Mouse (Mus musculus) midbrain, embryonic 11.5 days (tissue): Measurements from ENCODE around the gene Ddc. TPM values are rescaled to one million over a fixed set of nuclear protein-coding genes. Genes with fewer than 3 reads are reported as not detected.

ENCODE experiments used
- ATAC-seq: fragments of 200-750 bp; cut with Nextera tagmentation; 2 replicates; pipeline ENCODE4 v1.8.0; 2017; ENCODE audit warnings: moderate TSS enrichment, moderate library complexity; ENCODE audit not compliant: low FRiP score
- DNase-seq: peaks from one replicate; pipeline ENCODE4 v3.0.0; 2015; ENCODE audit warnings: low spot score; ENCODE audit errors: missing footprints
- H3K27ac ChIP-seq: fragments of 300-500 bp; sonication (generic); 2 replicates; pipeline ENCODE4 v1.5.1; 2014; ENCODE audit warnings: low read depth, low read length
- H3K27me3 ChIP-seq: fragments of 300-500 bp; sonication (generic); 2 replicates; pipeline ENCODE4 v1.6.1; 2014; ENCODE audit warnings: mild to moderate bottlenecking, low read length, moderate library complexity, mixed read lengths; ENCODE audit not compliant: control insufficient read depth, insufficient read depth
- H3K36me3 ChIP-seq: fragments of 300-500 bp; sonication (generic); 2 replicates; pipeline ENCODE4 v1.6.1; 2014; ENCODE audit warnings: mild to moderate bottlenecking, low read length, moderate library complexity, mixed read lengths; ENCODE audit not compliant: control insufficient read depth, insufficient read depth
- H3K4me1 ChIP-seq: fragments of 300-500 bp; sonication (generic); 2 replicates; pipeline ENCODE4 v1.6.1; 2014; ENCODE audit warnings: low read length; ENCODE audit not compliant: control insufficient read depth, insufficient read depth
- H3K4me2 ChIP-seq: fragments of 300-500 bp; sonication (generic); 2 replicates; pipeline ENCODE4 v1.6.1; 2014; ENCODE audit warnings: mild to moderate bottlenecking, moderate library complexity
- H3K4me3 ChIP-seq: fragments of 300-500 bp; sonication (generic); 2 replicates; pipeline ENCODE4 v1.5.1; 2014; ENCODE audit warnings: low read depth, low read length
- H3K9ac ChIP-seq: fragments of 300-500 bp; sonication (generic); 2 replicates; pipeline ENCODE4 v1.6.1; 2014; ENCODE audit warnings: low read length
- H3K9me3 ChIP-seq: fragments of 300-500 bp; sonication (generic); 2 replicates; pipeline ENCODE4 v1.6.1; 2016; ENCODE audit warnings: low read length; ENCODE audit not compliant: control insufficient read depth
- WGBS: fragments of 180-500 bp; shearing (Covaris S2); extraction: QIAGEN DNeasy Blood & Tissue Kit; methylation state at CpG from one replicate; pipeline ENCODE4 v1.1.7; 2014; 5-methylcytosine and 5-hydroxymethylcytosine counted together
- polyA plus RNA-seq: library from polyadenylated mRNA; unstranded; fragments of >200 nt; fragmentation: Nextera tagmentation; extraction: Ambion mirVana; gene quantifications from 2 replicates; pipeline ENCODE4 v1.2.1, GENCODE M21; 2014

Gene Ddc
- polyA plus RNA-seq, 1 experiment from 2014 or later: 18.0 TPM

DNA sequence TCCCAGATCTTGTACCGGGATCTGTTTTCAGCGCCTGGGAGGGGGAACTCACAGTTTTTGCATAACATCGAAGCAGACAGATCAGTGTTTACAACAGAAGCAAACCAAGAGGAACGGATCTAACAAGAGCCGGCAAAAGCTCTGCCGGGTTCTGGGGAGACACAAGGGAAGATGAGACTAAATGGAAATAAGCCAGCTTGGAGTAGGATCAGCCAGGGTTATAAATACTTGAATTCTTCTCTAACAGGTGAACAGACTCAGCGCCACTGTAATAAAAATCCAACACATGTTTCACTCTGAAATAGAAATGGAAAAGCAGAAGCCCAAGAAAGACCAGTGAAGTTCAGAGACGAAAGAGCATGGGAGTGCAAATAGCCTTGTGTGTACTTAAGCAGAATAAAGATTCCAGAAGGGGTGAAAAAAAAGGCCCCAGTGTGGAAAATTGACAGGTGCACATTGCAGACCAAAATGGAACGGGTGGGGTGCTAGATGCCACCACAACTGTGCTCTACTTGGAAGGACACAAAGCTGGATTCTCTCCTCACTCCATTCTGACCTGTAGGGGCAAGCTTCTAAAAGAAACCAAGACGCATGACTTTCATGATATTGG, 4.8 kb downstream of the Ddc start:
- Histone ChIP-seq H3K4me2 (no peak overlapping the region), H3K27ac (no peak overlapping the region), H3K4me3 (no peak overlapping the region), H3K9me3 (no peaks in the 10 kb centered on the region), H3K27me3 (no peaks in the 10 kb centered on the region), H3K9ac (no peak overlapping the region), H3K4me1 (peaks cover 2% of the 10 kb centered on the region; the same call in 1 of the 2 replicates), H3K36me3 (no peaks in the 10 kb centered on the region)
- WGBS: 56% methylated on average over 10 of the region's 10 CpGs
- ATAC-seq (no peak), DNase-seq (no peak)

DNA sequence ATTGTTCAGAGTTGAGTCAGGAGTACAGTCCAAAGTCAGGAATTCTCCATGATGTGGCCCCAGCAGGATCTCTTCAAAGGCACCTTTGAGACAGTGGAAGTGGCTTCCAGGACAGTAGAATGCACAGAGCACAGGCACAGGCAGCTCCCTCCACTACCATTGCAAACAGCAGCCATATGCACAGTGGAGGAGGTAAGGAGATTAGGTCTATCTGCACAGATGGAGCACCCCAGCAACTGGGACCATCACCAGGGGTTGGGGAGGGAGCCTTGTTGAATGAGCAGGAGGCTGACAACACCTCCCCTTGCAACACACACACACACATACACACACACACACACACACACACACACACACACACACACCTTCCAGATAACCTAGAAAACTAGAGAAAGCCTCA, 6.1 kb downstream of the Ddc start:
- no peak overlapping the region for H3K27ac ChIP-seq
- H3K4me1 ChIP-seq: peaks cover 2% of the 10 kb centered on the region; the same call in 1 of the 2 replicates
- DNase-seq (no peak), ATAC-seq (no peak)
- no peak overlapping the region for H3K4me2 ChIP-seq
- no peak overlapping the region for H3K4me3 ChIP-seq
- no peaks in the 10 kb centered on the region for H3K9me3 ChIP-seq
- H3K9ac ChIP-seq: no peak overlapping the region
- no peaks in the 10 kb centered on the region for H3K36me3 ChIP-seq
- H3K27me3 ChIP-seq: no peaks in the 10 kb centered on the region

DNA sequence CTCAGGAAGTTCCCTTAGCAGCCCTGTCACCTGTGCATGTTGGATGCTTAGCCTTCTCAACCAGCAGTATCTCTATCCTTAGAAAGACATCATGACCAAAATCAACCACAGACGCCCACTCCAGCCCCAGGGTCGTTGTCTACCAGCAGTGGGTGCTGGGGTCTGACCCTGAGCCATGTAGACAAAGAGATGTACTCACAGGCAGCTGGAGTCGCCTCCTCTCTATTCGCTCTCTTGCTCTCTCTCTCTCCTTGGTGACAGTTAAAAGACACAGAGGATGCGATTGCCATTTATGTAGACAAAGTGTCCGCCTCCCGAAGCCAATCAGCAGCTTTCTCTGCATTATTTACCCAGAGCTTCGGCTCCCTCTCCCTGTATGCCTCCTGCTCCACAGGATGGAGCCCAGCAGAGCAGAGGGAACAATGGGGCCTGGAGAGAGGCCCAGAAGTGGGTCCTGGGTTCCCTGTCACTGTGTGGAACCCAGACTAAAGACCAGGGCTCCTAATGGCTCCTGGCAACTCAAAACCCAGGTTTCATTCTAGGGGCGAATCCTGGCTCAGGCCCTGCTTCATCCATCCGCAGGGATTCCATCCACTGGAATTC, 7.7 kb downstream of the Ddc start:
- Histone ChIP-seq H3K9me3 (no peaks in the 10 kb centered on the region), H3K4me1 (peaks cover 13% of the 10 kb centered on the region; the same call in 1 of the 2 replicates), H3K9ac (0 out of 2 replicates have a peak overlapping the region, but pooled peaks have one; percentile 30), H3K4me3 (no peak overlapping the region), H3K4me2 (no peak overlapping the region), H3K36me3 (no peaks in the 10 kb centered on the region), H3K27me3 (no peaks in the 10 kb centered on the region), H3K27ac (no peak overlapping the region)
- WGBS: 52% methylated on average over 10 of the region's 10 CpGs
- DNase-seq: no peak
- ATAC-seq: peak; percentile 57

DNA sequence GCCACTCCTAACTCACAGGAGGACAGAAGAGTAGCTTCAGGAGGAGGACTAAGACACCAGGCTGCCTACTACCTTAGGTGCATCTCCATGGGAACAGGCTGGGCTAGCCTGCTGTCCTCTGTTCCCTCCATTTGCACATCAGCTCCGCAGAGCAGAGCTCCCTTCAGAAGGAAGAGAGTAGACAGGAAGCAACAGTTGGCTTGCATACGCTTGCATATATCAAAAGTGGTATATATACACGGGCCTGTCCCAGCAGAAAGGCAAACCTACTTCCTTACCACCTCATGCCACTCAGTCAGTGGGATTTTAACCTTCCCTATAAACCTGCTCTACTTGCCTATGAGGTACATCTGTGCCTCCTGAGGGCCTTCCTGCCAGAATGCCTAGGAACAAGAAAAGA, 9.2 kb downstream of the Ddc start:
- ATAC-seq (no peak), DNase-seq (no peak)
- 82% methylated on average over 3 of the region's 3 CpGs for WGBS
- no peak overlapping the region for H3K9ac ChIP-seq
- no peak overlapping the region for H3K4me3 ChIP-seq
- H3K36me3 ChIP-seq: no peaks in the 10 kb centered on the region
- H3K4me1 ChIP-seq: peaks cover 24% of the 10 kb centered on the region
- no peaks in the 10 kb centered on the region for H3K9me3 ChIP-seq
- no peak overlapping the region for H3K4me2 ChIP-seq
- H3K27ac ChIP-seq: no peak overlapping the region
- H3K27me3 ChIP-seq: no peaks in the 10 kb centered on the region

DNA sequence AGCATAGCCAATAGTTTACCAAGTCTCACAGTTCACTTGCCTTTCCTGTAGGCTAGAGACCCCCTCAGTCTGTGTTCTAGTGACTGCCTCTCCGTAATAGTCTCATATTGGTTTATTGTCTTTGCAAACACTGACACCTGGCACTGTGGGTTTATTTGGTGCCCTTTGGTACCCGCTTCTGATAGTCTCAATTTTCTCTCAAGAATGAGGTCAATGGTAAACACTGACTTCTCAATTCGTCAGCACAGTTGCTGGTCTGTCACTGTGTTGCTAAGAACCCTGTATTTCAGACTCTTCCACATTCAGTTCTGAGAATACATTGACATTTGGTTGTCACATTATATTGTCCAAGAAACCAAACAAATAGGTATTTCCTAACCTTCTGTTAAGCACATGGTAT, 9.9 kb downstream of the Ddc start:
- Histone ChIP-seq H3K27ac (no peak overlapping the region), H3K36me3 (no peaks in the 10 kb centered on the region), H3K4me1 (peaks cover 24% of the 10 kb centered on the region), H3K4me3 (no peak overlapping the region), H3K9me3 (no peaks in the 10 kb centered on the region), H3K27me3 (no peaks in the 10 kb centered on the region), H3K9ac (no peak overlapping the region), H3K4me2 (no peak overlapping the region)
- DNase-seq (no peak), ATAC-seq (no peak)
- 74% methylated on average over 3 of the region's 3 CpGs for WGBS

DNA sequence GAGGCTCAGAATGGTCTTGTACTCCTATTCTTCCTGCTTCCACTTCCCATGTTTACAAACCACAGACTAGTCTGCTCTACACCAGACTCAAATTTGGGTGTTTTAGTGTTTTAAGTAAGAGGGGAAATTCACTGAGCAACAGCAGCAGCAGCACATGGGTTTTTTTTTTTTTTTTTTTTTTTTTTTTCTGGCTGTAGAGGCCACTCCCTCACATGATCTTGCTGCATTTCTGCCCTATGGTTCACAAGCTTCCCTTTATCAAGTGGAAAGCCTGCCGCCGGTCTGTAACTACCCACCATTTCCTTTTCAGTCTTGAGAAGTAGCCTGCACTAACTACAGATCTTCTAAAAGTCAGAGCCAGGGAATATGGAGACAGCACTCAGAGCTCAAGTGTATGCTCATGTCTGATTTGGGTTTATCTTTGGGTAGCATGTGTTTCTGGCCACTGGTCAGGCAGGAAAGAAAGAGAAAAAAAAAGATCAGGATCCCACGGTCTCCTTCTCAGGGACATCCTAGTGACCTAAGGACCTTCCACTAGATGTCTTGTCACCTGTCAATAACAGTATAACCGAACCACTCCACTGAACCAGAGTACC, 11.4 kb downstream of the Ddc start:
- ATAC-seq: no peak
- H3K4me2 ChIP-seq: no peak overlapping the region
- H3K4me3 ChIP-seq: no peak overlapping the region
- peaks cover 34% of the 10 kb centered on the region for H3K4me1 ChIP-seq
- no peaks in the 10 kb centered on the region for H3K9me3 ChIP-seq
- DNase-seq: no peak
- H3K36me3 ChIP-seq: no peaks in the 10 kb centered on the region
- 55% methylated on average over 4 of the region's 4 CpGs for WGBS
- H3K27ac ChIP-seq: no peak overlapping the region
- H3K27me3 ChIP-seq: no peaks in the 10 kb centered on the region
- peak overlapping the region; percentile 27; the same call in 1 of the 2 replicates for H3K9ac ChIP-seq

DNA sequence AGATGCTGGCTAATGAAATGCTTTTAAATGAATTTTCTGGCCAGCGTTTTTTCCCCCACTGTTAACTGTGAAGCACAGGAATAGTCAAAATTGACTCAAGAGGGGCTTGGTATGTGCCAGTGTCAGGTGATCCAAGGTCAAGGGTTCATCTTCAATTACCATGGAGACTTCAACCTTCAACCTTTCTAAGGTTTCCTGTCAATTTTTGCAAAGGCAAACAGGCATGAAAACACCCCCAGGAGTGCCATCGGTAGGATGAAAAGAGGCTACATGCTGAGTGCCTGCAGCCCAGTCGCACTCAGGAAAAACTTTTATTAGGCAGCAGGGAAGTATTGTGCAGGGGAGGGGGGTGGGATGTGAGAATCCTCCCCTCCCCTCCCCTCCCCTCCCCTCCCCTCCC, 12.0 kb downstream of the Ddc start:
- DNase-seq (no peak), ATAC-seq (no peak)
- H3K9ac ChIP-seq: no peak overlapping the region
- H3K4me1 ChIP-seq: peaks cover 40% of the 10 kb centered on the region
- no peaks in the 10 kb centered on the region for H3K27me3 ChIP-seq
- no peak overlapping the region; the same call in 1 of the 2 replicates for H3K27ac ChIP-seq
- H3K9me3 ChIP-seq: no peaks in the 10 kb centered on the region
- H3K4me3 ChIP-seq: no peak overlapping the region
- no peak overlapping the region for H3K4me2 ChIP-seq
- H3K36me3 ChIP-seq: no peaks in the 10 kb centered on the region
- WGBS: 5% methylated on average over 3 of the region's 3 CpGs

DNA sequence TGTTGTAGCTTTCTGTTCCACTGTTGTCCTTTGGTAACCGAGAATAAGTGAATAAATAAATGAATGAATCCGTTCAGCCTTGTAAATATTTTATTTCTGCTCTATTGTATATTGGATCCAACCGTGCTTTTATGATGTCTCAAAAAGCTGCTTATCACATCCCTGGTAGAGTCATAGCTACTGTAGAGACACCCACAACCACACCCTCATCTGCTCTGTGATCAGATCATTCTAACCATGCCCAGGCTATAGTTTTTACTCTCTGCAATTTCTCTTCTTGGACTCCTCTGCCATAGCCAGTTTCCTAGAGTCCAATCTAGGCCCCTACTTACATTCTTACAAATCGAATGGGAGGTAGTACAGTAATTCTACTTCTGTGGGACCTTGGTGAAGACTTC, 12.7 kb downstream of the Ddc start:
- no peaks in the 10 kb centered on the region for H3K36me3 ChIP-seq

DNA sequence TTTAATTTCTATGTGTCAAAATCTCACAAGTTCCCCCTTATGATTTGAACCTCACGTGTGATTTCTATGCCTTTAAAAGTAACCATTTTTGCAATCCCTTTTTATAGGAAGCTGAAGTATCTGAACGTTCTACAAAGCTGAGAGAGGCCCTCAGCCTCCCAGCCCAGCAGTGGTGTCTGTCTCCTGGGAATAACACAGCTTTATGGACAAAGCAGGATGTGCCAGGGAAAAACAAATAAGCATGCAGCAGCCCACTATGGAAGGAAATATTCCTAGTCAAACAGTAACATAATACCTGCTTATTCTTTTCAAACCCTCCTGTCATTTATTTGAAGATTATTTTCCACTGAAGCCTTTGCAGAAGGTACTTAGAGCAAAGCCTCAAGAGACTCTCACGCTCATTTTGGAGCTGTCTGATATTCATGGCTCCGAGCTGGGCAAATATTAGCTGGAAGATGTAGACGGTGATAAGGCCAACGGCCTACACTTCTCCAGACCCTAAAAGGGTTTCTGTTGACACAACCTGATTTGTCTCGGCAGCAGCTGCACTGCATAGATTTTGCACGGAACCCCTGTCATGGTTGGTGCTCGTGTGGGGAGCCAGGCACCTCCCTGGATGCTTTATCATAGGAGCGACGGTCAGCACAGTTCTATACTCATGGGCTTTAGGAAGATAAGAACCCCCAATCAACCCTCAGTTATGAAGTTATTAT, 13.3 kb downstream of the Ddc start:
- H3K4me1 ChIP-seq: peaks cover 43% of the 10 kb centered on the region
- no peaks in the 10 kb centered on the region for H3K27me3 ChIP-seq
- DNase-seq: peak; percentile 91
- no peaks in the 10 kb centered on the region for H3K9me3 ChIP-seq
- no peak overlapping the region; the same call in 1 of the 2 replicates for H3K27ac ChIP-seq
- 50% methylated on average over 11 of the region's 11 CpGs for WGBS
- no peak overlapping the region for H3K9ac ChIP-seq
- peak; percentile 64 for ATAC-seq
- no peak overlapping the region for H3K4me2 ChIP-seq
- H3K36me3 ChIP-seq: no peaks in the 10 kb centered on the region
- no peak overlapping the region for H3K4me3 ChIP-seq

More for the DNA sequence above, 12.7 kb downstream of the Ddc start:
- H3K9me3 ChIP-seq: no peaks in the 10 kb centered on the region
- H3K9ac ChIP-seq: no peak overlapping the region
- no peak overlapping the region for H3K4me2 ChIP-seq
- H3K4me3 ChIP-seq: no peak overlapping the region
- H3K4me1 ChIP-seq: peaks cover 42% of the 10 kb centered on the region
- no peak for DNase-seq
- H3K27ac ChIP-seq: peak overlapping the region; percentile 35; the same call in 1 of the 2 replicates
- ATAC-seq: no peak
- 83% methylated on average over 4 of the region's 4 CpGs for WGBS
- no peaks in the 10 kb centered on the region for H3K27me3 ChIP-seq
